Mouse (Mus musculus) spleen, adult 2 months (tissue): ENCODE measurements at regions not wholly inside any gene's neighbourhood (a gene's known extent, or its start where the extent isn't known, plus 50 kb on each side); places are given as distances from the start of the nearest gene placed in this dataset.

Source experiments
- DNase-seq, 2 experiments: peaks; one replicate each; pipeline versions ENCODE4 v3.0.0 to v3.0.0-alpha.2; 2012 to 2021; ENCODE audit warnings: low spot score in 2 of 2, low read depth in 1 of 2
- H3K27ac ChIP-seq: fragments of 200-500 bp; 2 replicates; pipeline ENCODE4 v1.5.1; 2012; ENCODE audit warnings: low read length, inconsistent platforms; ENCODE audit not compliant: insufficient read depth
- H3K27me3 ChIP-seq: fragments of 200-500 bp; 2 replicates; pipeline ENCODE4 v1.6.1; 2012; ENCODE audit warnings: mild to moderate bottlenecking, moderate library complexity, low read length, inconsistent platforms; ENCODE audit not compliant: control insufficient read depth, insufficient read depth
- H3K36me3 ChIP-seq: fragments of 200-500 bp; 2 replicates; pipeline ENCODE4 v1.6.1; 2012; ENCODE audit warnings: mild to moderate bottlenecking, low read length, inconsistent platforms; ENCODE audit not compliant: control insufficient read depth, insufficient read depth
- H3K4me1 ChIP-seq: fragments of 200-500 bp; 2 replicates; pipeline ENCODE4 v1.6.1; 2011; ENCODE audit warnings: inconsistent platforms; ENCODE audit not compliant: control insufficient read depth, insufficient read depth, insufficient read length
- H3K4me3 ChIP-seq: fragments of 200-500 bp; 2 replicates; pipeline ENCODE4 v1.5.1; 2011; ENCODE audit warnings: mild to moderate bottlenecking, inconsistent platforms; ENCODE audit not compliant: insufficient read depth, insufficient read length; ENCODE audit errors: extremely low read depth
- CTCF ChIP-seq: fragments of 200-500 bp; IDR thresholded peaks from 2 replicates; pipeline ENCODE4 v1.5.1; 2011; ENCODE audit warnings: mild to moderate bottlenecking, inconsistent platforms; ENCODE audit not compliant: insufficient read depth, insufficient read length, insufficient replicate concordance; ENCODE audit errors: extremely low read depth
- POLR2A ChIP-seq: fragments of 200-500 bp; IDR thresholded peaks from 2 replicates; pipeline ENCODE4 v1.6.1; 2011; ENCODE audit warnings: low read depth, low read length, inconsistent platforms
- WGBS: fragments of 180-500 bp; shearing (Covaris S2); methylation state at CpG from one replicate; pipeline ENCODE4 v1.1.7; 2018; 5-methylcytosine and 5-hydroxymethylcytosine counted together

DNA sequence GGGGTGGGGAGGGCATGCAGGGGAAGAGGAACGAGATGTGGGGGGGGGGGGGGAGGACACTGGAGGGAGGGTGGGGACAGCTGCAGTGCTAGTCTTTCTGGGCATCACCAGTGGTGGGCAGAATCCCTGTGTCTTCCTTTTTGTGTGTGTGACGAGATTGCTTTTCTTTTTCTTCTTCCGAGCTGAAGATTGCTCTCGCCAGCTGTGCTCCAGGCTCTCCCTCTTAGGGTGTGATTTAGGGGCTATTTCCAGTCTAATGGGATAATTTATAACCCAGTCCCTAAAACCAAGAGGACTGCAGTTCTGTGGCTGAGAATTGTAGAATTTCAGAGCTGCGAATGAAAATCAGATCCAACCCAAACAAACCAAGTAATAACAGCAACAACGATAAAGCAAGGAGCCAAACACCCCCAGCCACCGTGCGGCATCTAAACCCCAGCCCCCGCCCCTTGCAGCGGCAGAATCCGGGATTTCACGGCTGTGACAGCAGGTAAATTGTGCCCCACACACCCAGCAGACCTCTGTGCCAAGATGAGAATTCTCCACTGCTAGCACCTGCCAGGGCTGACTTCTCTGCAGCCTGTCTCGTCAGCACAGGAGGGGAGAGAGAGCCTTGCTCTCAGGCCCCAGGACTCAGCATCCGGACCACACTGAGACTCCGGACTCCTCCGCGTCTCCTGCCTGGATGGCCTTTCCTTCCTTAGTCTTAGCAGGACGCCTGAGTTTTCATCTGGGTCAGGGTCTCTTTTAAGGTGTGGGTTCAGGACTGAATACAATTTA is 104.3 kb downstream of the Rpl14 start:
- Histone ChIP-seq H3K4me3 (no peak overlapping the region), H3K4me1 (no peaks in the 10 kb centered on the region; the same call in 1 of the 2 replicates), H3K27ac (no peak overlapping the region), H3K27me3 (no peaks in the 10 kb centered on the region), H3K36me3 (no peaks in the 10 kb centered on the region)
- TF ChIP-seq POLR2A = no peak
- no peak for TF ChIP-seq CTCF
- DNase-seq = no peak
- 8% methylated on average over 18 of the region's 18 CpGs for WGBS

GRCm38 (mm10) chr9:120676301-120676700 is 105.1 kb downstream of the Rpl14 start:
- Histone ChIP-seq H3K4me3 (no peak overlapping the region), H3K4me1 (no peaks in the 10 kb centered on the region; the same call in 1 of the 2 replicates), H3K36me3 (no peaks in the 10 kb centered on the region), H3K27me3 (no peaks in the 10 kb centered on the region), H3K27ac (no peak overlapping the region)
- TF ChIP-seq CTCF = no peak
- TF ChIP-seq POLR2A = no peak
- WGBS = 58% methylated on average over 9 of the region's 9 CpGs
- no peak for DNase-seq

DNA sequence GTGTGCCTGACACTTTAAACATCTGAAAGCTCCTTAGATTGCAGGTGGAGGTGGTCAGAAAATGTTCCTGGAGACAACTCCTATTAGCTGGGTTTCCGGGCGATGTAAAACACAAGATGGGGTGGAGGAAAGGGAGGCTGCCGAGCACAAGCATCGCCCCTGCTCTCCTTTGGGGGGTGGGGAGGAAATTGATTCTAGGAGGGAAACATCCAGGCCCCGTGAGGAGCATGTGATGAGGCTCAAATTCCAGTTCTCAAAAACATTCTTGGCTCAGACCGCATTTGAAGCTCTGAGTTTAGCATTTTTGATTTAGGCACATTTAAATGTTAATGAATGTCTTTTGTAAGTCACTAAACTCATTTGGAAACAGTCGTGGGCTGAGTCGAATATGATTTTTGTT is 105.5 kb downstream of the Rpl14 start:
- H3K27me3 ChIP-seq = no peaks in the 10 kb centered on the region
- WGBS = 77% methylated on average over 8 of the region's 8 CpGs
- H3K27ac ChIP-seq = no peak overlapping the region

DNA sequence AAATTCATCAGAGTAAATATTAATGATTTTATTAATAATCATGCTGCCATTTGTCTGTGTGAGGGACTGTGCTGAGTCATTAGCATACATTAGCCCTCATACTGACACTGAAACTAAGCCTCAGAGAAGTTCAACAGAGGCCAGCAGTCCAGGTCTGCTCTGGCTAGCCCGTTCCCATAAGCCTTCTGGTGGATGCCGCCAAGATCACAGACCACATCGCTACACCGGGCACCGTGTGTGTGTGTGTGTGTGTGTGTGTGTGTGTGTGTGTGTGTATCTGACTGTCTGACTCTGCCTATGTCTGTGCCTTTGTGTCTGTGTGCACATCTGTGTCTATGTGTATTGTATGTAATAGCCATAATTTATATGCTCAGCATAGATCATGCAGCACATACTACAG is 106.0 kb downstream of the Rpl14 start:
- no peak for DNase-seq
- no peaks in the 10 kb centered on the region; the same call in 1 of the 2 replicates for H3K4me1 ChIP-seq
- WGBS = 88% methylated on average over 5 of the region's 5 CpGs
- no peak overlapping the region for H3K27ac ChIP-seq
- no peak for TF ChIP-seq POLR2A
- TF ChIP-seq CTCF = no peak
- H3K4me3 ChIP-seq = no peak overlapping the region
- no peaks in the 10 kb centered on the region for H3K36me3 ChIP-seq
- no peaks in the 10 kb centered on the region for H3K27me3 ChIP-seq

More for the DNA sequence above, 105.5 kb downstream of the Rpl14 start:
- no peaks in the 10 kb centered on the region; the same call in 1 of the 2 replicates for H3K4me1 ChIP-seq
- H3K36me3 ChIP-seq = no peaks in the 10 kb centered on the region
- DNase-seq = no peak
- H3K4me3 ChIP-seq = no peak overlapping the region
- no peak for TF ChIP-seq POLR2A
- no peak for TF ChIP-seq CTCF

DNA sequence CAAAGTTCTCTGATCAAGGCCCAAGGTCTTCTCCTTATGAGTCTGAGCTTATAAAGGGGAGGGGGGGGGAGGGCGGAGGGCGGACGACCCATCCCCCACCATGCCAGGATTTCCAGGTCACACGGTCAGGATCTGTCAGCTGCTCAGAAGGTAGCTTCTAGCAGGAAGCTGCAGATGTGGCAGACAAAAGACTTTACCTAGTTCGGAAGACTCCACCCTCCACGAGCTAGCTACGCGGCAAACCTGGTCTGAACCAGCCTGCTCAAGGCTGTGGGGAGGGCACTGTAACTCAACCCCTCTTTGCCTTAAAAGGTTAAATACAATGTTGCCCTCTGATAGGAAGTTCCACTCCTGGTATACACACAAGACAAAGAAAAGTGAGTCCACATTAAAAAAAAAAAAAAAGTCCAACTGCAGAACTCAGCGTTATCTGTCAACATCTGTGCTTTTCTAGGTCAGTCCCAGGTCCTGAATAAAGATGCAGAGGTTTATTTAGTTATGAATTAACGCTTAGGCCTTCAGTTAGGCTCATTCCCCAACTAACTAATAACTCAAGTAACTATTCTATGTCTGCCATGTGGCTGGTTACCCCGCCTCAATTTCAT is 108.7 kb downstream of the Rpl14 start:
- H3K4me1 ChIP-seq = no peaks in the 10 kb centered on the region; the same call in 1 of the 2 replicates
- DNase-seq = no peak
- 49% methylated on average over 11 of the region's 11 CpGs for WGBS

GRCm38 (mm10) chr9:120681404-120681803 is 110.2 kb downstream of the Rpl14 start:
- Histone ChIP-seq H3K4me3 (no peak overlapping the region), H3K36me3 (no peaks in the 10 kb centered on the region), H3K27me3 (no peaks in the 10 kb centered on the region), H3K27ac (no peak overlapping the region), H3K4me1 (no peaks in the 10 kb centered on the region)
- TF ChIP-seq POLR2A (no peak), CTCF (no peak)
- DNase-seq = no peak
- WGBS = 89% methylated on average over 7 of the region's 7 CpGs

More for the DNA sequence above, 108.7 kb downstream of the Rpl14 start:
- H3K4me3 ChIP-seq = no peak overlapping the region
- TF ChIP-seq CTCF = no peak
- TF ChIP-seq POLR2A = no peak
- no peak overlapping the region for H3K27ac ChIP-seq
- H3K27me3 ChIP-seq = no peaks in the 10 kb centered on the region
- H3K36me3 ChIP-seq = no peaks in the 10 kb centered on the region

GRCm38 (mm10) chr9:120685961-120686360 is 114.7 kb downstream of the Rpl14 start:
- no peak for TF ChIP-seq POLR2A
- no peak for TF ChIP-seq CTCF
- Histone ChIP-seq H3K27ac (no peak overlapping the region), H3K36me3 (no peaks in the 10 kb centered on the region), H3K4me1 (no peaks in the 10 kb centered on the region), H3K4me3 (no peak overlapping the region), H3K27me3 (no peaks in the 10 kb centered on the region)
- DNase-seq = no peak
- WGBS = 56% methylated on average over 6 of the region's 7 CpGs
